Mouse (Mus musculus): ENCODE data around the gene Zc3h4.

Gene Zc3h4

DNA sequence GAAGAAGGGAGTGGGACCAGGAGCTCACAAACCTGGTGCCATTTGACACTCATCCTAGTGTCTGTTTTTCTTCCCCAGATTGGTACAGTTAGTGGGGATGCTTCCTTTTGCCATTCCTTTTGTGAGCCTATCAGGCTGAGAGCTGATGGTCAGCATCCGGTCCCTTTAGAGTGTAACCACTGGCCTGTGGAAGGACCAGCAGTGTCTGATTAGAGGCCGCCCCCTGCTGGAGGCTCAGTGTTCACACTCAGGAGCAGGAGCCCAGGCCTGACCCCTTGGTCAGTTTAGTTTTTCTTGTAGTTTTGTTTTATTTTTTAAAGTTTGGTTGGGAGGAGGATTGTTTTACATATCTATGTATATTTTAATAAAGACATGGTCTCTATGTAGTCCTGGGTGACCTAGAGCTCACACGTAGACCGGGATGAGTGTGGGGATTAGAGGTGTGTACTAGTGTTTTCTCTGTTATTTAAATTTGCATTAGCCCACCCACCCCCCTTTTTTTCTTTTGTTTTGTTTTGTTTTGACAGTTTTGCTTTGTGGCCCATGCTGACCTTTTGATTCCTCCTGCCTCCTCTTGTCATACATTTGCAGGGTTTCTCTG lies 25.5 kb downstream of the Zc3h4 start:
- DNase-seq (ENCODE audit: low spot score in 2 of 2), result peak in 1 of 2 experiments; percentile 64

DNA sequence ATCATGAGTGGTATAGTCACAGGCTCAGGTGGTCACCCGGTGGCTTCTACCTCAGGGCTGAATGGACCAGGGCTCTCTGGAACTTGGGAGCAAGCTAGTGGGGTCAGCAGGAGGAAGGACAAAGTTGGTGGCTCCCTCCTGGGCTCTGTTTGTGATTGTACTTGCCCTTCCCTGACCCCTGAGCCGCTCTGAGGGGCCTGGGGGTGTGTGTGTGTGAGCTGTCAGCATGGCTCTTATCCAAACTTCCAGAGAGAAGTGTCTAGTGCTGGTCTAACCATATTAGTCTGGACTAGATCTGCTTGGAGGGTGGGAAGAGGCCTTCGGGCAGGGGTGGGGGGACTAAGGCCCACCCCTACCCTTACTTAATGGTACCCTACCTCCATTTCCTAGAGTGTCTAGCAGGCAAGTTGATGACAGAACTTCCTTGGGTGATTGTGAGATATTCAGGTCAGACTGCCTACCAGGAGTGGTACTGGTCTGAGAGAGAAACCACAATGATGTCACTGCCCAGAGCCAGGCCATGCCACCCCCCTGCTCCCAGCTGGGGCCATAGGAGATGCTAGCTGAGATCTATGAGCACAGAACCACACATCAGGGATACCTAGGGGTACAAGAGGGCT lies 32.8 kb downstream of the Zc3h4 start:
- DNase-seq (ENCODE audit: low spot score in 2 of 2), result no peak

DNA sequence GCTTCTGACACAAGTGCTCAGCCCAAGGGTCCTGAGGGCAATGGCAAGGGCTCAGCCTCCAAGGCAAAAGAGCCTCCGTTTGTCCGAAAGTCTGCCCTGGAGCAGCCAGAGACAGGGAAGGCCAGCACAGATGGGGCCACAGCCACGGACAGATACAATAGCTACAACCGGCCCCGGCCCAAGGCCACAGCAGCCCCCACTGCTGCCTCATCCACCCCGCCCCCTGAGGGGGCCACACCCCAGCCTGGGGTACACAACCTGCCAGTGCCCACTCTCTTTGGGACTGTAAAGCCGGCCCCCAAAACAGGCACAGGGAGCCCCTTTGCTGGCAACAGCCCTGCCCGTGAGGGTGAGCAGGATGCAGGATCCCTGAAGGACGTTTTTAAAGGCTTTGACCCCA lies 34.4 kb downstream of the Zc3h4 start:
- no peak for DNase-seq (ENCODE audit: low spot score in 2 of 2)

DNA sequence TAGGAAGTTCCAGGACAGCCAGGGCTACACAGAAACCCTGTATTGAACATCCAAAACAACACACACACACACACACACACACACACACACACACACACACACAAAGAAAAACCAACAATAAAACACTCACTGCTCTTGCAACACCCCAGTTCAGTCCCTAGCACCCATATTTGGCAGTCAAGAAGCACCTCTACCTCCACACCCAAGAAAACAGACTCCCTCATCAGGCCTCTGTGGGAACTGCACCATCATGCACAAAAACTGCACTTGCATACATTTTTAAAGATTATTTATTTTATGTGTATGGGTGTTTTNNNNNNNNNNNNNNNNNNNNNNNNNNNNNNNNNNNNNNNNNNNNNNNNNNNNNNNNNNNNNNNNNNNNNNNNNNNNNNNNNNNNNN lies 40.5 kb downstream of the Zc3h4 start:
- DNase-seq (ENCODE audit: low spot score in 2 of 2), result no peak

DNA sequence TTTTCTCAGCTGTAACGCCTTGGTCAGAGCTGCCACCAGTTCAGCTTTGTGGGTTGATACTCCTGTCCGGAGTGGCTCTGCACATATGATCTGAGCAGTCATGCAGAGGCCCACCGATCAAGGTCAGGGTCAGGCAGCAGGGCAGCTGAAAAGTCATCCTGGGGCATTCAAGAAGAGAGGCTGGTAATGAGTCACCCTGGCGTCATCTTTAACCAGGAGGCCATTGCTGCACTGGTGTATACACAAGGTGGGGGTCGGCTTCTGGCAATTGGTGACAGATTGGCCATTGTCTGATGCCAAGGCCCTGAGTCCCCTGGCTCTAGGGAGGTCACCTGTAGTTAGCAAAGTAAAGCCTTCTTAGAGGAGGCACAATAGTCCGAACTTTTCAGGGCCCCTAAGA lies 50.9 kb downstream of the Zc3h4 start:
- no peak for DNase-seq (ENCODE audit: low spot score in 2 of 2)

DNA sequence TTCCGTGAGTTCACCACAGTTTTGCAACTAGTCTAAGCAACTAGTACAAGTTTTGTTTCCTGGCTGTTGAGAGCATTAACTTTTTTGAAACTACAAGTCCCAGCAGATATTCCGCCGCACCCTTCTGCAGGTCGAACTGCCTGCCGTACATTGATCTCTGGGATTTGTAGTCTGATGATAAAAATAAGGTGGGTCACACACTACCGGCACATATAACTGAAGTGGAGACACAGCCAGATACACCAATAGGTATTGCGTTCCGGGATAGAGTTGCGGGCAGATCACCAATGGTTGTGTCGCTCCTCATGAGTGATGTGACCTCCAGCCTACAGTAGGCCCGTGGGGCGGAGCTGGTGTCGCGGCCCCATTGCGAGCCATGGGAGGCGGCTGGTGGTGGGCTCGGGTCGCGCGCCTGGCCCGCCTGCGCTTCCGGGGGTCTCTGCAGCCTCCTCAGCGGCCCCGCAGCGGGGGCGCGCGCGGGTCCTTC lies 51.9 kb downstream of the Zc3h4 start, which contains the start of gene Tmem160:
TSS of gene Tmem160 (plus strand) at position 193 of the 487 bp plus-strand sequence.
- DNase-seq (ENCODE audit: low spot score in 2 of 2), result peak; percentile 93 to 95

DNA sequence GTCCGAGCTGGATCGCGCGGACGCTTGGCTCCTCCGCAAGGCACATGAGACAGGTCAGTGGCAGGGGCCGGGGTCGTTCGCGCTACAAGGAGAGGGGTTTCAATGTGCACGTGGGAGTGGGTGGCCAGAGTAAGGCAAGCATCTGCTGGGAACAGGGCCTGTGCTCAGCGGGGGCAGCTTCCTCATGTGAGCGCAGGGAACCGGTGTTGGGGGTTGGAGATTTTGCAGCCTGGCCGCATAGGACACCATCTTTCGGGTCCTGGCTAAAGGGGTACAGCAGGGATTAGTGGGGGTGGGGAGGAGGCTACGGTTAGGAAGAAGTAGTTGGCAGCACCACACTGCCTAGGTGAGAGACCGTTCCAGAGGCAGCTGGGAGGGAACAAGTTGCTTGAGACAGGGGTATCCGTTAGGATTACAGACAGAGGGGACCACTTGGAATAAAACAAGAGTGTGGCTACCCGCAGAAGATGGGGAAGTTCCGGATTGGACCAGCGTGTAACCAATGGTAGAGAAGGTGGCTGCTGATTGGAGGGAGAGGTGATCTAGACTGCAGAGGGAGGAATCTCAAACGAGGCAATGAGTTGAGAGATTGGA lies 52.5 kb downstream of the Zc3h4 start:
- DNase-seq (ENCODE audit: low spot score in 2 of 2), result peak; percentile 36 to 74

DNA sequence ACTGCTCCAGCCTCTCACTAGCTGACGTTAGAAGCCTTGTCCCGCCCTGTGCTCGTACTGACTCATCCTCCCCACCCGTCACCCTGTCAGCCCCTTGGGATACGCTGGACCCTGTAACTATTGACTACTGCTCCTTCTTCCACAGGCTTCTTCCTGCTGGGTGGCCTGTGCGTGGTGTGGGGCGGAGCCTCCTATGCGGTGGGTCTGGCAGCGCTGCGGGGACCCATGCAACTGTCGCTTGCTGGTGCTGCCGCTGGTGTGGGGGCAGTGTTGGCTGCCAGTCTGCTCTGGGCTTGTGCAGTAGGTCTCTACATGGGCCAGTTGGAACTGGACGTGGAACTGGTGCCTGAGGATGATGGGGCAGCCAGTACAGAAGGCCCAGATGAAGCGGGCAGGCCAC lies 54.3 kb downstream of the Zc3h4 start:
- DNase-seq (ENCODE audit: low spot score in 2 of 2), result no peak

DNA sequence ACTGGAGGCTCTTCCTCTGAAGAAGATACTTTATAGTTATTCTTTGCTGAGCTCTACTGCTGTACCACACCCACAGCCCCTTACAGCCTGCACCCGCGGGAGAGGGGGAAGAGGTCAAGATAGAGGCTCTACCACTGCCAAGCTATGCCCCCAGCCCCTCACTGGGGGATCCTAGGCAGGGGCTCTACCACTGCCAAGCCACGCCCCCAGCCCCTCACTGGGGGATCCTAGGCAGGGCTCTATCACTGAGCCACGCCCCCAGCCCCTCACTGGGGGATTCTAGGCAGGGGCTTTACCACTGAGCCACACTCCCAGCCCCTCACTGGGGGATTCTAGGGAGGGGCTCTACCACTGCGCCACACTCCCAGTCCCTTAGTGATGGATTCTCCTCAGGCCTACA lies 55.6 kb downstream of the Zc3h4 start:
- DNase-seq (ENCODE audit: low spot score in 2 of 2), result no peak

DNA sequence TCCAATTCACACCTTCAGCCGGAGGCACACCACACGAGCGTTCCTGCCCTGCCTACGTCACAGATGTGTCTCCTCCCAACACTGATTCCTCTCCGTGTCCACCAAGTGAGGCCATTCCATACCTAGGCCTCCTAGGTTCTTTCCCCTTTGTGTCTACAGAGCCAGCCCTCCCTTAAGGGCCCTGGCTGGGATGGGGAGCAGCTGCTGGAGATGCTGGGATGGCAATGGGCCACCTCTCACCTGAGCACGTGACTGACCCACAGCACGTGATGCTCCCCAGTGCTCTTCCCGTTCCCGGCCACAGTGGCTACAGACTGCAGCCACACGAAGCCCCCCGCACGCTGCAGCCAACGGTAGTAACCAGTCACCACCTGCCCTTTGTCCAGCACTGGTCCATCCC lies 59.9 kb downstream of the Zc3h4 start:
- no peak for DNase-seq (ENCODE audit: low spot score in 2 of 2)

DNA sequence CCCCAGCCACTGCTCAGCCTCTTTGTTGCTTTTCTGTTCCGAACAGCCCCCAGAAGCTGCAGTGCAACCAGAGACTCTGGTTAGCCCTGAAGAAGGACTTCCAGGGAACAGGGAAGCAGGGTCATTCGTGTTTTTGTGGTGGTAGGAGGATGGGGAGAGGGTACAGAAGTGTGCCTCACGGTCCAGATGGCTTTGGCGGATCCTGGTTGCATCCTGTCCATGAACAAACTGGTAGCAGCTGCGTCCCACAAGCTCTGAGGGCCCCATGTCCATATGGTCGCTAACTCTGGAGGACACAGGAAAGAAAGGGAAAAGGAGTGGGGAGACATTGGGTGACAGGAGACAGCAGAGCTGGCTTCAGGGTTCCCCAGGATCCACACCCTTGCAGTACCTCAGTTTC lies 60.4 kb downstream of the Zc3h4 start:
- DNase-seq (ENCODE audit: low spot score in 2 of 2), result no peak

DNA sequence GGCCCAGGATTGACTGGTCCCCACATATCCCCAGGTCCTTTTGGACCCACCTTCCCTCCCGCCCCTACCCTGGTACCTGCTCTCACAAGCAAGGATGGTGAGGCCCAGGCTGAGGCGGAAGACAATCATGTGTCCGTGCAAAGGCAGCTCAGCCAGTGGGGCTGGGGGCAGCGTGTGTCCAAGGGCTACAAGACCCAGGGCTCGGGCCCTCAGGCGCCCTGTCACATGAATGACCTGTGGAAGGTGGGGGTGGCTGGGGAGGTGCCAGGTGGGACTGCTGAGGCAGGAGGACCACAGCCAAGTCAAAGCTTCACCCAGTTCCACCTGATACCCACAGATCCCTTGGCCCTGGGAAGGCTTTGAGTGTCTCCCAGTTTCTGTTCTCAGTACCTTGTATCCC lies 61.0 kb downstream of the Zc3h4 start:
- no peak for DNase-seq (ENCODE audit: low spot score in 2 of 2)

DNA sequence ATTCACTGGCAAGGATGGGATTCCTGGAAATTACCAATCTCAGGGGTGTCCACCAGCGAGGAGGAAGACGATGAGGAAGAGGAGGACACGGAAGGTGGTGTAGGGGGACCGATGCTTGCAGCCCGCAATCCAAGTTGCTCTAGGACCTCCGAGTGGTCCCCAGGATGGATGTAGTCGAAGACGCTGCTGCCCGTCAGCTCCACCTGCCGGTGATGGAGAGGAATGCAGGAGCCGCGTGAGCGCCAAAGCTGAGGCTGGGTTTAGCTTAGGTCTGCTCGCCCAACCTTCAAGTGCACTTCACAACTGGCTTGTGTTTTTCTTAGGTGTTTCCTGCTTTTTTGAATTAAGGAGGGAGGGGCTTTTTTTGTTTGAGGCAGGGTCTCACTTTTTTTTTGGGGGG lies 62.5 kb downstream of the Zc3h4 start:
- DNase-seq (ENCODE audit: low spot score in 2 of 2), result peak in 1 of 2 experiments; percentile 80

DNA sequence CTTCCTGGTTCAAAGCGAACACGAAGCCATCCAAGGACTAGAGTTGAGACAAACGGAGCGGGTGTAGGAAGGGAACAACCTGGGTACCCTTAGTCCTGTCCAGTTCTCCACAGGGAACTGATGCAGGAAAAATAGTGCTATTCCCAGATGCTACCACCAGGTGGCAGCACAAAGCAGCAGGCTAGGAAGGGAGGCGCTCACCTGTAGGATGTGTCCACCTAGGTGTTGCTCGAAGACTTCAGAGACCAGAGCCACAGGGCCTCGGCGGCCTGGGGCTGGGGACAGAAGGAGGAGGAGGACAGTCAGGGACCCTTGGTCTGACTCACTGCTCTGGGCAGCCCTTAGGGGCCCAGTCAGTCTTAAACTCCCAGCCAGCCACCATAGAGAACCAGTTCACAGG lies 64.5 kb downstream of the Zc3h4 start:
- DNase-seq (ENCODE audit: low spot score in 2 of 2), result peak in 1 of 2 experiments; percentile 69

DNA sequence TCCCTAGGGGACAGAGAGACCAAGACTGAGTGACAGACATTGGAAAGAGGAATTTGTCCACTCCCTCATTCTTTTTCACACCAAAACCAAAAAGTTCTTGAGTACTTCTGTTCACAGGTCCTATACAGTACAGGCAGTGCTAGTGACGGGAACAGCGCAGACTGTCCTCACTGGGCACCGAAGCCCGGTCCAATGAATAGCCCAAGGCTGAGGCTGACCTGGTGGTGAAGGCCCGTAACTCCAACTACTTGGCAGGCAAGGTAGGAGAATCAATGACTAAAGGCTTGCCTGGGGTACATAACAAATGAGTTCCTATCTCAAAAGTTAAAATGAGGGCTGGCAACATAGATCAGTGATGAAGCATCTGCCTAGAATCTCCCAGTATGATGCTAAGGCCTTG lies 64.9 kb downstream of the Zc3h4 start:
- no peak for DNase-seq (ENCODE audit: low spot score in 2 of 2)

DNA sequence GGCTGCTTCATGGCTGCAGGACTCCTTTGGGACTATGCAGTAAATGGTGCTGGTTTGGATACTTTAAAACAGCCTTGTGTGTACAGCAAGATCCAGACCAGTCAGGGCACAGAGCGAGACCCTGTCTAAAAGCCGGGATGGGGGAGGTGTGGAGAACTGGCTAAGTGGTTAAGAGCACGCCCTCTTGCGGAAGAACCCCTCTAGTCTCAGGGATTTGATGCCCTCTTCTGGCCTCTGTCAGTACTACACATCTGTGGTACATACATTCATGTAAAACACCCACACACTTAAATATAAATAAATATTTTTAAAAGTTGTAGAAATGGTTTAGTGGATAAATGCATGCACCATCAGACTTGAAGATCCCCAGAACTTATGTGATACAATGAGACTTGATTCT lies 65.9 kb downstream of the Zc3h4 start:
- DNase-seq (ENCODE audit: low spot score in 2 of 2), result no peak

DNA sequence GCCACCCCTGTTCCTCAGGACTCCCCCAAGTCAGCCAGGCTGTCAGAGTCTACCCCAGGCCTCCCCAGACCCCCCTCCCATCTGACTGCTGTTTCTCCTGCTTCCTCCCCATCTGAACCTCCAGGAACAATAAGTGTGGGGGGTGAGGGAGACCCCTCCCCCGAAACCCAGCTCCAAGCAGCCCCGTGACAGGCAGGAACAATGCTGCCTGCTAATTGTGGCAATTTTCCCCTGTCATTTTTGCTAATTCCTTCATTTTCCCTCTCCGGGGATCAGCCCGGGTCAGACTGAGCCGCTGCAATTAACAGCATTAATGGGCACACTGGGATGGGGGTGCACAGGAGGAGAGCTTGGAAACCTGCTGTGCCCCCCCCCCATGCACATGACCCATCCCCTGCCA lies 67.4 kb downstream of the Zc3h4 start:
- no peak for DNase-seq (ENCODE audit: low spot score in 2 of 2)

DNA sequence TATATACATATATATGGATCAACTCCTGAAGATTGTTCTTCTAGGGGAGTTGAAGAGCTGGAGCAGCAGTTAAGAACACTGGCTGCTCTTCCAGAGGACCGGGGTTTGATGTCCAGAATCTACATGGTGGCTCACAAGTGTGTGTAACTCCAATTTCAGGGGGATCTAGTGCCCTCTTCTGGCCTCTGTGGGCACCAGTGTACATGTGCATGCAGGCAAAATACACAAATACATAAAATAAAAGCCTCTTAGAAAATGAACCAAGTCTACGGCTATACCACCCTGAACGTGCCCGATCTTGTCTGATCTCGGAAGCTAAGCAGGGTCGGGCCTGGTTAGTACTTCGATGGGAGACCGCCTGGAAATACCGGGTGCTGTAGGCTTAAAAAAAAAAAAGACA lies 70.8 kb downstream of the Zc3h4 start:
- no peak for DNase-seq (ENCODE audit: low spot score in 2 of 2)

DNA sequence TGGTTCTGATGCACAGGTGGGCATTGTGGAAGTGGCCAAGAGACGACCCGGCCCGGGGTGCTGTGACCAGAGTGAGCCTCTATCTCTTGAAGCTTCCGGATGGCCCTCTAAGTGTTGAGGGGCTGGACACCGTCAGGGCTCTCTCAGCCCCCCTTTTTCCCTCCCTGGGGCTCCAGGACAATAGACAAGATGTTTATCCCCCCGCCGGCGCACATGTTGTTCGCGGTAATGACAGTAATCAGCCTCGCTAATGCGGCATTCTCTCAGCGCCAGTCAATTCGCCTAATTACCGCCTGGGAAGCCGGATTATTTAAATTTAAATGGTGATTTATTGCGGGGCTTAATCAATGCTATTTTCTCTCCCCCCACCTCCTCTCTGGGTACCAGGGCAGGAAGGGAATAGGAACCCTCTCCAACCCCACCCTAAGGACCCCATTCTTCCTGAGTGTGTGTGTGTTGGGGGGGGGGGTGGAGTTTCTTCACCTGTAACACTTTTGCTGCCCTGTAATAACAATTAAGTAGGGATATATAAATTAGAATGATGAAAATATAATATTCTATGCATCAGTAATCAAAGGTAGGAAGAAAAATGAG lies 71.5 kb downstream of the Zc3h4 start:
- DNase-seq (ENCODE audit: low spot score in 2 of 2), result no peak

DNA sequence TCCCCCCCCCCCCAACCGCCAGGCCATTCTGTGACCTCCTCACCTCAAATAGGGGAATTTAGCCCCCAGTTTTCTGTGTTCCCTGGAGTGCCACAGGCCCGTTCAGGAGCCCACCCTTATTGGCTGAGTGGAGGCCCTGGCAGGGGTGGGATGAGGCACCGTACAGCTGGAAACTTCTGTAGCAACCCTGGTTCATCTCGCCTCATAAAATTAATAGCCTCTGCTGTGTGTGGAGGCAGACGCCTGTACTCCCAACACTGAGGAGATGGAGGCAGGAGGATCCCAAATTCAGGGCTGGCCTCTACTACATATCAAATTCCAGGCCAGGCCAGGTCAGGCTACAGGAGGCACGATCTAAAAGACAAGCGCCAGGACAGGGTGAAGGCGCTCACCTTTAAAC lies 73.1 kb downstream of the Zc3h4 start:
- no peak for DNase-seq (ENCODE audit: low spot score in 2 of 2)

DNA sequence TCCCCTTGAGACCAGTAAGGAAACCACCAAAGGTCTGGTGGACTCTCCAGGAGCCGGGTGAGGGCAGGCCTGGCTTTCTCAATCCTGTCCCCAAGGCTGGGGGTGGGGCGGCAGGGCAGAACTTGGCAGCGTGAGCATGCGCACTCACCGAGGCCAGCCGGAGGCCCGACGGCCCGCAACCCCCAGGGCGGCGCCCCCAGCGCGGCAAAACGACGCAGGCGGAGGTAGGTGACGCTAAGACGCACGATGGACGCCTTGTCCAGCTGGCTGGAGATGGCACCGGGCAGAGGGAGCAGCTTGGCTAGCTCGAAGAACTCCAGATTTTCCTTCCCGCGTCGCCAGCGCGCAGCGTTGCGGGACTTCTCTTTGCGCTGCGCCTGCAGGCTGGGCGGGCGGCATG lies 73.7 kb downstream of the Zc3h4 start:
- DNase-seq (ENCODE audit: low spot score in 2 of 2), result no peak

DNA sequence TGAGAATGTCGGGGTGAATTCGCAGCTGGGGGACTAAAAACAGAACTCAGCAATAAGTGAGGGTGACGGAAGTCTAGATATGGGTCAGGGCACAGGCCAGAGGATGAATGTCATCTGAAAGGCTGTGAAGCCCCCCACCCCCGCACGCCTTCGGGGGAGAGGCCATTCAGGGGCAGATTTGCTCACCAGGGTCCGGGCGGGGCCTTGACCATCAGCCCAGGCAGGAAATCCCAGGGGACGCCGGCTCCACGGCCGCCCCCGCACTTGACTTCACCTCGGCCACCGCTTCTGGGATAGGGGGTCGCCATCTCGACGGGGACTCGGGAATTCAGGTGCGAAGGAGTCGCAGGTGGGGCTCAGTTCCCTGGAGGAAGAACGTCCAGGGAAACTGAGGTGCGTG lies 74.6 kb downstream of the Zc3h4 start:
- DNase-seq (ENCODE audit: low spot score in 2 of 2), result no peak

All from left cerebral cortex, adult 9 months (tissue).